Mouse (Mus musculus) embryonic facial prominence, embryonic 14.5 days (tissue): ENCODE results near the gene Agtpbp1. TPM values are rescaled to one million over a fixed set of nuclear protein-coding genes. Genes with fewer than 3 reads are reported as not detected.
A peak's percentile ranks its signal among the peaks of the same experiment; 100 is the strongest.

Source experiments
- ATAC-seq: fragments of 200-750 bp; cut with Nextera tagmentation; 2 replicates; pipeline ENCODE4 v1.8.0; 2017; ENCODE audit warnings: low read depth, moderate number of reproducible peaks, moderate TSS enrichment
- DNase-seq: peaks from one replicate; pipeline ENCODE4 v3.0.0-alpha.2; 2015; ENCODE audit warnings: low spot score
- H3K27ac ChIP-seq: fragments of 300-500 bp; sonication (generic); replicated peaks from 2 replicates; pipeline ENCODE4 v1.5.1; 2014; ENCODE audit warnings: low read depth, mild to moderate bottlenecking, low read length, moderate library complexity
- H3K27me3 ChIP-seq: fragments of 300-500 bp; sonication (generic); replicated peaks from 2 replicates; pipeline ENCODE4 v1.6.1; 2014; ENCODE audit warnings: low read length; ENCODE audit not compliant: control insufficient read depth, insufficient read depth
- H3K36me3 ChIP-seq: fragments of 300-500 bp; sonication (generic); 2 replicates; pipeline ENCODE4 v1.6.1; 2014; ENCODE audit warnings: low read length, mixed read lengths; ENCODE audit not compliant: control insufficient read depth, insufficient read depth
- H3K4me1 ChIP-seq: fragments of 300-500 bp; sonication (generic); 2 replicates; pipeline ENCODE4 v1.6.1; 2014; ENCODE audit warnings: antibody characterized with exemption, low read length; ENCODE audit not compliant: control insufficient read depth, insufficient read depth
- H3K4me2 ChIP-seq: fragments of 300-500 bp; sonication (generic); 2 replicates; pipeline ENCODE4 v1.6.1; 2014; ENCODE audit warnings: low read depth, mild to moderate bottlenecking, low read length, moderate library complexity, mixed read lengths
- H3K4me3 ChIP-seq: fragments of 300-500 bp; sonication (generic); 2 replicates; pipeline ENCODE4 v1.5.1; 2014; ENCODE audit warnings: low read depth, mild to moderate bottlenecking, low read length
- H3K9ac ChIP-seq: fragments of 300-500 bp; sonication (generic); 2 replicates; pipeline ENCODE4 v1.6.1; 2014; ENCODE audit warnings: low read depth, mild to moderate bottlenecking, low read length, moderate library complexity, mixed read lengths
- H3K9me3 ChIP-seq: fragments of 300-500 bp; sonication (generic); 2 replicates; pipeline ENCODE4 v1.6.1; 2016; ENCODE audit warnings: low read length; ENCODE audit not compliant: control insufficient read depth
- WGBS: fragments of 180-500 bp; shearing (Covaris S2); extraction: QIAGEN DNeasy Blood & Tissue Kit; methylation state at CpG from one replicate; pipeline ENCODE4 v1.1.7; 2014; 5-methylcytosine and 5-hydroxymethylcytosine counted together
- polyA plus RNA-seq: library from polyadenylated mRNA; unstranded; fragments of >200 nt; fragmentation: Nextera tagmentation; extraction: Ambion mirVana; gene quantifications from 2 replicates; pipeline ENCODE4 v1.2.1, GENCODE M21; 2014

The Agtpbp1 gene
- polyA plus RNA-seq, 1 experiment from 2014 or later = 25.2 TPM

DNA sequence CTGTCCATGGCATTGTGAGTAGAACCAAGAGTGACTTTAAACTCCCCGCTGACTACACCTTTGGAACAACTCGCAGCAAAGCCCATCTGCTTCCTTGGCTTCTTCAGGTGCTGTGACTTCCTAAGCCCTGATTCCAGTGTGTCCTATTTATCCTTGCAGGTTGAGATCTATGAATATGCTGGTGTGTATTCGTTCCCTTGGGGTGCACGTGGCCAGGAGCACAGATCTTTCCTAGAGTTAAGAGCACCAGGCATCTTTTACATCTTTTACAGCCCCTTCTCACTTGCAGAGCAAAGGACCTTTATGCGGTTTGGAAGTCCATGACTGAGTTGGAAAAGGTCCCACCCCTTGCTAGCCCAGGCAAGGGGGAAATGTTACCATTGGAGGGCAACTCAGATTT lies 139.8 kb downstream of the Agtpbp1 start:
- no peaks in the 10 kb centered on the region for H3K4me1 ChIP-seq
- peaks cover 8% of the 10 kb centered on the region; the same call in 1 of the 2 replicates for H3K36me3 ChIP-seq
- no peak overlapping the region for H3K4me2 ChIP-seq
- ATAC-seq = no peak
- no peak overlapping the region for H3K9ac ChIP-seq
- H3K27ac ChIP-seq = no peak overlapping the region
- DNase-seq = no peak
- no peaks in the 10 kb centered on the region for H3K27me3 ChIP-seq
- no peak overlapping the region for H3K4me3 ChIP-seq
- no peaks in the 10 kb centered on the region for H3K9me3 ChIP-seq
- WGBS = 88% methylated on average over 5 of the region's 5 CpGs

GRCm38 (mm10) chr13:59444371-59444770 lies 140.7 kb downstream of the Agtpbp1 start:
- 82% methylated on average over 6 of the region's 6 CpGs for WGBS
- DNase-seq (no peak), ATAC-seq (no peak)
- Histone ChIP-seq H3K4me1 (no peaks in the 10 kb centered on the region), H3K9ac (no peak overlapping the region), H3K36me3 (peaks cover 6% of the 10 kb centered on the region; the same call in 1 of the 2 replicates), H3K27ac (no peak overlapping the region), H3K4me2 (no peak overlapping the region), H3K9me3 (no peaks in the 10 kb centered on the region), H3K4me3 (no peak overlapping the region), H3K27me3 (no peaks in the 10 kb centered on the region)

- 69% methylated on average over 1 of the region's 1 CpGs for WGBS
- Histone ChIP-seq H3K9me3 (no peaks in the 10 kb centered on the region), H3K36me3 (no peaks in the 10 kb centered on the region), H3K27ac (no peak overlapping the region), H3K27me3 (no peaks in the 10 kb centered on the region), H3K4me3 (no peak overlapping the region), H3K4me2 (no peak overlapping the region), H3K9ac (no peak overlapping the region), H3K4me1 (no peaks in the 10 kb centered on the region)
- ATAC-seq (no peak), DNase-seq (no peak)
Observed at GRCm38 (mm10) chr13:59439683-59440082, 145.3 kb downstream of the Agtpbp1 start.

GRCm38 (mm10) chr13:59434554-59434953 lies 150.5 kb downstream of the Agtpbp1 start:
- H3K4me1 ChIP-seq = no peaks in the 10 kb centered on the region
- ATAC-seq (no peak), DNase-seq (no peak)
- no peak overlapping the region for H3K9ac ChIP-seq
- H3K4me2 ChIP-seq = no peak overlapping the region
- H3K36me3 ChIP-seq = no peaks in the 10 kb centered on the region
- no peak overlapping the region for H3K4me3 ChIP-seq
- no peak overlapping the region for H3K27ac ChIP-seq
- no peaks in the 10 kb centered on the region for H3K27me3 ChIP-seq
- WGBS = 91% methylated on average over 1 of the region's 1 CpGs
- no peaks in the 10 kb centered on the region for H3K9me3 ChIP-seq

DNA sequence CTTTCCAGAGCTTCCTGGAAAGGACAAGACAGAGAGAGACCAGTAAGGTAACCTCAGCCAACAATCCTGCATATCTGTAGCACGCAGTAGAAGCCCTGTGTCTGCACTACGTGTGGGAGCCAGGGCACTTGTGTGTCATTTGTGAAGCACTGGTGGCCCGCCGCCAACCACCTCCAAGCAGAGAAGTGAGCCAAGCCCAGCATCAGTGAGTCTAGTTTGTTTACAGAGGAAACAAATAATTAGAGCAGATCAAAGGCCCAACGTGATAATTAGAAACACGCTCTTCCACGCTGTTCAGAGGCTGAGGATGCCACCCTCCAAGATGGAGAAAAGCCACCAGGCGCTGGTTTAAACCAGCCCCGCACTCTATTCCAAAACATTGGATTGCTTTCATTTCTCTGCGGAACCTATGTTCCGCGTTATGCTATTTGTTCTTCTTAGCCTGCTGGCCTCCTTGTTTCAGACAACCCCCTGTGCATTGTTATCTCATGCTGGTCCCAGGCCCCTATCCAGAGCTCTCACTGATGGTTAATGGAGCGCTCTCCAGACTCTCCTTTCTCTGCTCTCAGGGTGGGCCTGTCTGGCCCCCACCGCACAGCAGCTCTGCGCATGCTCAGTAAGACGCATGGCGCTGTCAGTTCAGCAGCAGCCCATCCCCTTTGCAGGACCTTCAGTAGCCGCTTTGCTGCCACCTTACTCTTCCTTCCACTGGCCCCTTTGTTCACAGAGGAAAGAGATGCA lies 153.7 kb downstream of the Agtpbp1 start:
- Histone ChIP-seq H3K4me3 (peak overlapping the region; percentile 1; the same call in 1 of the 2 replicates), H3K4me2 (peak overlapping the region; percentile 20), H3K4me1 (no peaks in the 10 kb centered on the region), H3K9me3 (no peaks in the 10 kb centered on the region), H3K27ac (no peak overlapping the region), H3K27me3 (no peaks in the 10 kb centered on the region), H3K9ac (no peak overlapping the region), H3K36me3 (no peaks in the 10 kb centered on the region)
- WGBS = 43% methylated on average over 18 of the region's 18 CpGs
- peak; percentile 34 for DNase-seq
- peak; percentile 67; the same call in 1 of the 2 replicates for ATAC-seq

GRCm38 (mm10) chr13:59429369-59429768 lies 155.7 kb downstream of the Agtpbp1 start:
- Histone ChIP-seq H3K36me3 (no peaks in the 10 kb centered on the region), H3K27me3 (no peaks in the 10 kb centered on the region), H3K9ac (no peak overlapping the region), H3K9me3 (no peaks in the 10 kb centered on the region), H3K4me1 (no peaks in the 10 kb centered on the region), H3K4me2 (no peak overlapping the region), H3K27ac (no peak overlapping the region), H3K4me3 (no peak overlapping the region)
- ATAC-seq (no peak), DNase-seq (no peak)
- 94% methylated on average over 6 of the region's 6 CpGs for WGBS

- 70% methylated on average over 5 of the region's 5 CpGs for WGBS
- no peak for DNase-seq
Observed at GRCm38 (mm10) chr13:59423871-59424270, 161.2 kb downstream of the Agtpbp1 start.

DNA sequence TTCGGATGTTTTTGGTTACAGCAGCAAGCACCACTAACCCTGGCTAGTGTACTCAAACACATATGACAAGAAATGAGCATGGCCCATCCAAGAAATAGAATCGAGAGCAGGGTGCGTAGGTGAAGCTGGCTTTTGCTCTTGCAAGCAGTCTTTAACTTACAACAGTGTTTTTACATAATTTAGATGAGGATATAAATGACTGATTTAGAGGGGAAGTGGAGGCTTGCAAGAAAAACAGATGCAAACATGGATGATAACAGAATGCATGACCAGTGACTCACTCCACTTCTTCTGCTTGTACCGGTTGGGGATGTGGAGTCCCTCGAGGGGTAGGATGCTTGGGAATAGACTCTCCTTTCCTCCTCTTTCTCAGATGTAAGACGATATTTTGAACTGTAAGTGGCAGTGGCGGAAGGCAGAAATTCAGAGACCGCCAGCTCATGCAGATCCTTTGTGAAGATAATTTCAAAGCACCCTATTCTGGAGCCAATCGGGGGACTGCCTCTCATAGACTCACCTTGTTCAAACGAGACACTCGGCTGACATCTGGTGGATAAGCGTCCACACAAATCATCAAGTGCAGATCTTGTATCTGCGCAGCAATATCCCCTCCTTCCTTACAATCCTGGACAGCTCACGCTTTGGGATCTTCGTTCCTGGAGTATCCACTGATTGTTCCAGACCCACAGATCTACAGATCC lies 168.3 kb downstream of the Agtpbp1 start:
- Histone ChIP-seq H3K4me2 (no peak overlapping the region), H3K4me1 (no peaks in the 10 kb centered on the region), H3K4me3 (no peak overlapping the region), H3K9me3 (no peaks in the 10 kb centered on the region), H3K27ac (no peak overlapping the region), H3K27me3 (no peaks in the 10 kb centered on the region), H3K36me3 (no peaks in the 10 kb centered on the region), H3K9ac (no peak overlapping the region)
- 74% methylated on average over 15 of the region's 15 CpGs for WGBS
- no peak for DNase-seq
- no peak for ATAC-seq

More at GRCm38 (mm10) chr13:59423871-59424270, 161.2 kb downstream of the Agtpbp1 start:
- Histone ChIP-seq H3K4me3 (no peak overlapping the region), H3K27ac (no peak overlapping the region), H3K27me3 (no peaks in the 10 kb centered on the region), H3K4me2 (no peak overlapping the region), H3K9me3 (no peaks in the 10 kb centered on the region), H3K4me1 (no peaks in the 10 kb centered on the region), H3K9ac (no peak overlapping the region), H3K36me3 (no peaks in the 10 kb centered on the region)
- no peak for ATAC-seq
